Mouse (Mus musculus) midbrain, embryonic 11.5 days (tissue): ENCODE measurements at regions not wholly inside any gene's neighbourhood (a gene's known extent, or its start where the extent isn't known, plus 50 kb on each side); places are given as distances from the start of the nearest gene placed in this dataset.

Source experiments
- ATAC-seq: fragments of 200-750 bp; cut with Nextera tagmentation; 2 replicates; pipeline ENCODE4 v1.8.0; 2017; ENCODE audit warnings: moderate TSS enrichment, moderate library complexity; ENCODE audit not compliant: low FRiP score
- DNase-seq: peaks from one replicate; pipeline ENCODE4 v3.0.0; 2015; ENCODE audit warnings: low spot score; ENCODE audit errors: missing footprints
- H3K27ac ChIP-seq: fragments of 300-500 bp; sonication (generic); 2 replicates; pipeline ENCODE4 v1.5.1; 2014; ENCODE audit warnings: low read depth, low read length
- H3K27me3 ChIP-seq: fragments of 300-500 bp; sonication (generic); 2 replicates; pipeline ENCODE4 v1.6.1; 2014; ENCODE audit warnings: mild to moderate bottlenecking, low read length, moderate library complexity, mixed read lengths; ENCODE audit not compliant: control insufficient read depth, insufficient read depth
- H3K36me3 ChIP-seq: fragments of 300-500 bp; sonication (generic); 2 replicates; pipeline ENCODE4 v1.6.1; 2014; ENCODE audit warnings: mild to moderate bottlenecking, low read length, moderate library complexity, mixed read lengths; ENCODE audit not compliant: control insufficient read depth, insufficient read depth
- H3K4me1 ChIP-seq: fragments of 300-500 bp; sonication (generic); 2 replicates; pipeline ENCODE4 v1.6.1; 2014; ENCODE audit warnings: low read length; ENCODE audit not compliant: control insufficient read depth, insufficient read depth
- H3K4me2 ChIP-seq: fragments of 300-500 bp; sonication (generic); 2 replicates; pipeline ENCODE4 v1.6.1; 2014; ENCODE audit warnings: mild to moderate bottlenecking, moderate library complexity
- H3K4me3 ChIP-seq: fragments of 300-500 bp; sonication (generic); 2 replicates; pipeline ENCODE4 v1.5.1; 2014; ENCODE audit warnings: low read depth, low read length
- H3K9ac ChIP-seq: fragments of 300-500 bp; sonication (generic); 2 replicates; pipeline ENCODE4 v1.6.1; 2014; ENCODE audit warnings: low read length
- H3K9me3 ChIP-seq: fragments of 300-500 bp; sonication (generic); 2 replicates; pipeline ENCODE4 v1.6.1; 2016; ENCODE audit warnings: low read length; ENCODE audit not compliant: control insufficient read depth
- WGBS: fragments of 180-500 bp; shearing (Covaris S2); extraction: QIAGEN DNeasy Blood & Tissue Kit; methylation state at CpG from one replicate; pipeline ENCODE4 v1.1.7; 2014; 5-methylcytosine and 5-hydroxymethylcytosine counted together

- H3K9me3 ChIP-seq = no peaks in the 10 kb centered on the region
- peaks cover 13% of the 10 kb centered on the region; the same call in 1 of the 2 replicates for H3K27me3 ChIP-seq
- ATAC-seq = 0 out of 2 replicates have a peak, but pooled peaks have one; percentile 14
- DNase-seq = no peak
- no peak overlapping the region for H3K4me3 ChIP-seq
- H3K27ac ChIP-seq = no peak overlapping the region
- peaks cover 18% of the 10 kb centered on the region for H3K4me1 ChIP-seq
- H3K36me3 ChIP-seq = no peaks in the 10 kb centered on the region
- WGBS = 2% methylated on average over 13 of the region's 13 CpGs
- H3K4me2 ChIP-seq = peak overlapping the region; percentile 27
- H3K9ac ChIP-seq = peak overlapping the region; percentile 2; the same call in 1 of the 2 replicates
Measured at GRCm38 (mm10) chr5:33534345-33534744, 95.1 kb downstream of the Fam53a start.

DNA sequence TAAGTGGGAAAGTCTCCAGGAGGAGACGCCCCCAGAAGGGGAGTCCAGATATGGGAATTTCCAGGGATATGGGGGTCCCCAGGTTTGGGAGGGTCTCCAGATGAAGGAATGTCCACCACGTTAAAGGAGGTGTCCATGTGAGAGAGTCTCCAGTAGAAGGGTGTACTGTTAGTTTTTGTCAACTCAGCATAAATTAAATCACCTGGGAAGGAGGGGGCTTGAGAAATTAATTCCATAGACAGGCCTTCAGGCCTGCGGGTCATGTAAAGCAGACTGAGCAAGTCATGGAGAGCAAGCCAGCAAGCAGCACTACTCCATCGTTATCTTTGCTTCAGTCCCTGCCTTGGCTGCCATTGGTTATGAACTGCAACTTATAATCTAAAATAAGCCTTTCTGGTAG, 96.2 kb downstream of the Fam53a start:
- peaks cover 11% of the 10 kb centered on the region; the same call in 1 of the 2 replicates for H3K27me3 ChIP-seq
- H3K4me2 ChIP-seq = no peak overlapping the region
- no peak overlapping the region for H3K4me3 ChIP-seq
- no peak for DNase-seq
- WGBS = 88% methylated on average over 4 of the region's 4 CpGs
- H3K9ac ChIP-seq = no peak overlapping the region
- H3K27ac ChIP-seq = no peak overlapping the region
- no peaks in the 10 kb centered on the region for H3K36me3 ChIP-seq
- H3K4me1 ChIP-seq = peaks cover 18% of the 10 kb centered on the region
- no peak for ATAC-seq
- no peaks in the 10 kb centered on the region for H3K9me3 ChIP-seq

DNA sequence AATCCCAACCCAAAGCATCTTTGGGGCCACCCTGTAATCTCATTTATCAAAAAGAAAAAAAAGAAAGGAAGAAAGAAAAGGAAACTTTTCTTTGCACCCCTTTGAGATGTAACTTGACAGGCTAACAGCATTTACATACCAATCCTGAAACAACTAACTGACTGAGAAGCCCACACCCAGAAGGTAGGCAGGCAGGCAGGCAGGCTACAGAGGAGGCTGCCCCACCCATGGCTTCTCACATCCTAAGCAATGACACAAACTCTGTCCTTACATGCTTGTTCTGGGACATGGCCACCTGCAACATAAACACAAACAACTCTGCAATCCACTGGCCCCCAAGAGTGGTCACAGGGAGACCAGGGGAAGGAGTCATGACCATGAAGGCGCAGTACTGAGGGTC, 97.5 kb upstream of the Nkx1-1 start:
- Histone ChIP-seq H3K9ac (no peak overlapping the region), H3K27ac (no peak overlapping the region), H3K4me3 (no peak overlapping the region), H3K4me1 (peaks cover 18% of the 10 kb centered on the region), H3K27me3 (peaks cover 7% of the 10 kb centered on the region; the same call in 1 of the 2 replicates), H3K4me2 (no peak overlapping the region), H3K36me3 (no peaks in the 10 kb centered on the region), H3K9me3 (no peaks in the 10 kb centered on the region)
- DNase-seq (no peak), ATAC-seq (no peak)
- 100% methylated on average over 1 of the region's 1 CpGs for WGBS

GRCm38 (mm10) chr5:33529771-33530170, 96.0 kb upstream of the Nkx1-1 start:
- H3K36me3 ChIP-seq = no peaks in the 10 kb centered on the region
- H3K9ac ChIP-seq = no peak overlapping the region
- 37% methylated on average over 10 of the region's 13 CpGs for WGBS
- no peak overlapping the region for H3K4me2 ChIP-seq
- peaks cover 5% of the 10 kb centered on the region; the same call in 1 of the 2 replicates for H3K27me3 ChIP-seq
- no peak overlapping the region for H3K4me3 ChIP-seq
- no peak overlapping the region for H3K27ac ChIP-seq
- H3K9me3 ChIP-seq = no peaks in the 10 kb centered on the region
- DNase-seq (no peak), ATAC-seq (no peak)
- H3K4me1 ChIP-seq = peaks cover 11% of the 10 kb centered on the region

DNA sequence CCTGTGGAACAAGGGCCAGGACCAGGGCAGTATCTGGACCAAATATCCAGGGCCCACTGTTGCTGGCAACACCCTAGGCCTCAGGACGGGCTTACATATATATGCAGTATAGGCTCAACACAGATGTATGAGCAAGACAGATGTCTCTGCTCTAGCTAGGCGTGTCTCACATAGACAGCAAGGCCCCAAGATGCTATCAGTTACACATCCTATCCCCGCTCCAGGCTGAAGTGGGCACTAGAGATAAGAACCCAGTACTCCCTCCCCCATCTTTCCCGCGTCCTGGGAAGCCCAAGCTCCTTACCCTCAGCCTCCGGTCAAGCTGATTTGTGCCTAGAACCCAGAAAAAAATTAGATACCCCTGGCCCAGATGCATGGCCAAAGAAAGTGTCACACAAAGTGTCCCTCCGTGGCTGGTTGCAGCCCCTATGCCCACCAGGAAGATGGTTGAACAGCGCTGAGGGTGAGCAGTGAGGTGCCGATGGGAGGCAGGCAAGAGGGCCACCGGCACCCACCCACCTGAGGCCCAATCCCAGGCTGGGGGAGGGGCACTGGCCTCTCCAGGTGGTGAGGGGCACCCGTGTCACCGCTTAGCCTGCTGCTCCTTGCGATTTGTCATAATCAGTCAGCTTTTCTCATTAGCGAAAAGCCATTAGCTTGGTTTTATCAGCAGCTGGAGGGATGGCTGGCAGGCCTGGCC, 95.3 kb upstream of the Nkx1-1 start:
- H3K9ac ChIP-seq = no peak overlapping the region
- WGBS = 69% methylated on average over 14 of the region's 14 CpGs
- no peaks in the 10 kb centered on the region for H3K9me3 ChIP-seq
- H3K27ac ChIP-seq = no peak overlapping the region
- ATAC-seq (no peak), DNase-seq (no peak)
- H3K27me3 ChIP-seq = no peaks in the 10 kb centered on the region; the same call in 1 of the 2 replicates
- no peak overlapping the region for H3K4me2 ChIP-seq
- no peaks in the 10 kb centered on the region for H3K36me3 ChIP-seq
- no peak overlapping the region for H3K4me3 ChIP-seq
- H3K4me1 ChIP-seq = peaks cover 5% of the 10 kb centered on the region

DNA sequence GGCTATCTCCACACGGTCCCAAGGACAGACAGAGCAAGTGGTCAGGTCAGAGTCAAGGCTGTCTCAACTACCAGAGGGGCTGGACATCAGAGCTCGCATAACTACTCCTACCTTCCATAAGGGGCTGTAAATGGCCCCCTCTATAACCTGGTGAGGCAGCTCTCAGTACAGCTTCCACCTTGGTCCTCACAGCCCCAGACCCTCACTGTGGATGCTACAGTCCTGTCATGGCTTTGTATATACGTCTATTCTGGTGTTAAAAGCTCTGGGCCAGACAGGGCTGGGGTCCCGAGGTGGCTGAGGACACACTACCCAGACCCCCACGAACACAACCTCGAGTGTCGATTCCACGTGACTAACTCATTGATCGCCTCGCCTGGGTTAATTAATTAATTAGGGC, 94.0 kb upstream of the Nkx1-1 start:
- 86% methylated on average over 10 of the region's 10 CpGs for WGBS

DNA sequence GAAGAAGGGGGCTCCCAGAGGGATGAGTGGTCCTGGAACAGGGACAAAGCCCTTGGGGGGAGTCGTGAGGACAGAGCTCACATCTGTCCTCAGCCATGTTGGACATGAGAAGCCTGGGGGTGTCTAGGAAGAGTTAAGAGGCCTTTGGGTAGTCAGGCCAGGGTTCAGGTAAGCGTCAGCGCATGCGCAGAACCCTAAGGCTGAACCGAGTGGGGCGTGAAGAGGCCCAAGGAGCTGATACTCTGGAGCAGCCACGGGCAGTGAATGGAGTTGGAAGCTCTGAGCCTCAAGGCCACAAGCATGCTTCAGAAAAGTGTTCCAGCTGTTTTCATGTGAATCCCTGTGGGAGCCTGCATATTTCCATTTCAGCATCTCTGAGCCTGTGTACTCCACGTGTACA, 93.5 kb upstream of the Nkx1-1 start:
- WGBS = 87% methylated on average over 8 of the region's 8 CpGs
- no peaks in the 10 kb centered on the region for H3K36me3 ChIP-seq
- no peak for DNase-seq
- H3K9me3 ChIP-seq = no peaks in the 10 kb centered on the region
- ATAC-seq = no peak
- no peak overlapping the region for H3K27ac ChIP-seq
- H3K4me1 ChIP-seq = peaks cover 4% of the 10 kb centered on the region
- no peak overlapping the region for H3K9ac ChIP-seq
- H3K4me3 ChIP-seq = no peak overlapping the region
- no peaks in the 10 kb centered on the region; the same call in 1 of the 2 replicates for H3K27me3 ChIP-seq
- H3K4me2 ChIP-seq = no peak overlapping the region

More for the DNA sequence above, 94.0 kb upstream of the Nkx1-1 start:
- no peak overlapping the region for H3K4me2 ChIP-seq
- H3K4me3 ChIP-seq = no peak overlapping the region
- peaks cover 4% of the 10 kb centered on the region for H3K4me1 ChIP-seq
- H3K27ac ChIP-seq = no peak overlapping the region
- no peak overlapping the region for H3K9ac ChIP-seq
- no peaks in the 10 kb centered on the region for H3K36me3 ChIP-seq
- ATAC-seq = no peak
- no peaks in the 10 kb centered on the region; the same call in 1 of the 2 replicates for H3K27me3 ChIP-seq
- no peak for DNase-seq
- H3K9me3 ChIP-seq = no peaks in the 10 kb centered on the region

GRCm38 (mm10) chr5:33521951-33522742, 88.4 kb upstream of the Nkx1-1 start:
- Histone ChIP-seq H3K9ac (no peak overlapping the region), H3K9me3 (no peaks in the 10 kb centered on the region), H3K27me3 (no peaks in the 10 kb centered on the region; the same call in 1 of the 2 replicates), H3K4me1 (peaks cover 2% of the 10 kb centered on the region; the same call in 1 of the 2 replicates), H3K4me3 (no peak overlapping the region), H3K4me2 (no peak overlapping the region), H3K27ac (no peak overlapping the region), H3K36me3 (no peaks in the 10 kb centered on the region)
- DNase-seq (no peak), ATAC-seq (no peak)
- 87% methylated on average over 16 of the region's 16 CpGs for WGBS

GRCm38 (mm10) chr5:33520856-33521255, 87.1 kb upstream of the Nkx1-1 start:
- no peak for ATAC-seq
- 80% methylated on average over 10 of the region's 10 CpGs for WGBS
- H3K9me3 ChIP-seq = no peaks in the 10 kb centered on the region
- H3K36me3 ChIP-seq = no peaks in the 10 kb centered on the region
- no peak overlapping the region for H3K27ac ChIP-seq
- no peak overlapping the region for H3K4me3 ChIP-seq
- H3K9ac ChIP-seq = no peak overlapping the region
- H3K4me1 ChIP-seq = peaks cover 2% of the 10 kb centered on the region
- no peak for DNase-seq
- H3K4me2 ChIP-seq = no peak overlapping the region
- H3K27me3 ChIP-seq = no peaks in the 10 kb centered on the region; the same call in 1 of the 2 replicates
